Mouse (Mus musculus): ENCODE results near the gene Ptger4.

- TF ChIP-seq CTCF (IDR thresholded peaks at IDR 0.05; ENCODE audit: low read depth, low read length), result 0 out of 2 replicates have a peak, but pooled peaks have one; percentile 18
- TF ChIP-seq POLR2A (IDR thresholded peaks at IDR 0.05; ENCODE audit: extremely low read depth, insufficient read depth, low read length), result peak; percentile 83
Measured at GRCm38 (mm10) chr15:5185366-5186292, 58.4 kb downstream of the Ptger4 start, which contains the start of gene Ttc33.

All from liver, adult 2 months (tissue).